Mouse (Mus musculus) liver, embryonic 14.5 days (tissue): ENCODE results near the gene Nme7. TPM values are rescaled to one million over a fixed set of nuclear protein-coding genes. Genes with fewer than 3 reads are reported as not detected.
A peak's percentile ranks its signal among the peaks of the same experiment; 100 is the strongest.

Experiments
- ATAC-seq: fragments of 200-750 bp; cut with Nextera tagmentation; 2 replicates; pipeline ENCODE4 v1.8.0; 2017; ENCODE audit warnings: moderate number of reproducible peaks, mild to moderate bottlenecking, moderate library complexity; ENCODE audit not compliant: insufficient read depth
- DNase-seq, 3 experiments: peaks; one replicate each; pipeline ENCODE4 v3.0.0-alpha.2; 2012 to 2013; ENCODE audit warnings: low read depth in 3 of 3, low spot score in 3 of 3
- H3K27ac ChIP-seq: fragments of 300-500 bp; sonication (generic); 2 replicates; pipeline ENCODE4 v1.5.1; 2014; ENCODE audit warnings: moderate library complexity, mild to moderate bottlenecking, control low read depth, inconsistent platforms
- H3K27me3 ChIP-seq: fragments of 300-500 bp; sonication (generic); 2 replicates; pipeline ENCODE4 v1.6.1; 2014; ENCODE audit warnings: mild to moderate bottlenecking, low read length, moderate library complexity; ENCODE audit not compliant: control insufficient read depth, insufficient read depth
- H3K36me3 ChIP-seq: fragments of 300-500 bp; sonication (generic); replicated peaks from 2 replicates; pipeline ENCODE4 v1.6.1; 2014; ENCODE audit warnings: low read depth; ENCODE audit not compliant: control insufficient read depth, insufficient read depth
- H3K4me1 ChIP-seq, 2 experiments: fragments of 200-500 bp in 1 of 2; fragments of 300-500 bp in 1 of 2; sonication (generic) in 1 of 2; replicated peaks; 2 replicates each; pipeline ENCODE4 v1.6.1; 2012 to 2014; ENCODE audit warnings: antibody characterized with exemption in 1 of 2, inconsistent platforms in 1 of 2, low read length in 1 of 2; ENCODE audit not compliant: control insufficient read depth in 2 of 2, insufficient read depth in 2 of 2
- H3K4me2 ChIP-seq: fragments of 300-500 bp; sonication (generic); 2 replicates; pipeline ENCODE4 v1.6.1; 2014; ENCODE audit warnings: low read depth, mild to moderate bottlenecking, control low read depth, moderate library complexity
- H3K4me3 ChIP-seq, 2 experiments: fragments of 200-500 bp in 1 of 2; fragments of 300-500 bp in 1 of 2; sonication (generic) in 1 of 2; 2 replicates each; pipeline ENCODE4 v1.5.1; 2012 to 2014; ENCODE audit warnings: low read depth in 2 of 2, low read length in 2 of 2, mild to moderate bottlenecking in 2 of 2, control low read depth in 1 of 2, inconsistent platforms in 1 of 2, moderate library complexity in 1 of 2; ENCODE audit not compliant: insufficient read depth in 1 of 2
- H3K9ac ChIP-seq: fragments of 300-500 bp; sonication (generic); replicated peaks from 2 replicates; pipeline ENCODE4 v1.6.1; 2014; ENCODE audit warnings: mild to moderate bottlenecking, control low read depth, moderate library complexity
- H3K9me3 ChIP-seq: fragments of 300-500 bp; sonication (generic); 2 replicates; pipeline ENCODE4 v1.6.1; 2016; ENCODE audit warnings: low read length, mixed read lengths; ENCODE audit not compliant: control insufficient read depth
- CTCF ChIP-seq: IDR thresholded peaks from 2 replicates; pipeline ENCODE4 v1.5.1; 2016; ENCODE audit warnings: antibody characterized with exemption, low read depth, control low read depth
- EP300 ChIP-seq: IDR thresholded peaks from 2 replicates; pipeline ENCODE4 v1.6.1; 2016; ENCODE audit warnings: antibody characterized with exemption, low read depth
- WGBS: fragments of 180-500 bp; shearing (Covaris S2); extraction: QIAGEN DNeasy Blood & Tissue Kit; methylation state at CpG from one replicate; pipeline ENCODE4 v1.1.7; 2014; ENCODE audit not compliant: insufficient replicate concordance; 5-methylcytosine and 5-hydroxymethylcytosine counted together
- polyA plus RNA-seq, 2 experiments: library from polyadenylated mRNA; depleted of rRNA in 1 of 2; stranded (reverse) in 1 of 2; unstranded in 1 of 2; fragments of >200 nt; fragmentation: Nextera tagmentation in 1 of 2; extraction: Ambion mirVana in 1 of 2; gene quantifications; 2 replicates each; pipeline versions ENCODE4 v1.2.1 to v1.2.3; 2012 to 2014

The Nme7 gene
- polyA plus RNA-seq, 2 experiments, result 6.4 to 13.0 TPM

DNA sequence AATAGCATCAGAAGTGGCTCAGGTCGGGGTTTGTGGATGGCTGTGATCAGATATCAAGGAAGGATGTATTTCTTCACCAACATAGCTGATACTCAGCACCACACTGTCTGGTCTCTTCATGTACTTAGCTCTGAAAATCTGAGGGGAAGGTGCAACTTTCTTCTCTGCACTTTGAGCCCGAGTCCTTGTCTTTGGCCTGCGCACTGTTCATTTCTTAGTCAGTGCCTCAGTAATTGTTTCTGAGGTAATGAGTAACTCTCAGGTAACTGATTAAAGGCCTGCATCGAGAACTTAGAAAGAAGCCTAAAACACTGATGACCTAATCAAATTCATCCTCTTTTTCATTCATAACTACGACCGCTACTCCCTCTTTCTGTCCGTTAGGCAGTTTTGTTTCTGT, 107.4 kb downstream of the Nme7 start:
- 73% methylated on average over 7 of the region's 7 CpGs for WGBS
- Histone ChIP-seq H3K4me2 (no peak overlapping the region), H3K9me3 (no peaks in the 10 kb centered on the region), H3K4me3 (no peak overlapping the region), H3K9ac (no peak overlapping the region), H3K36me3 (no peaks in the 10 kb centered on the region), H3K4me1 (peaks cover 0 to 9% of the 10 kb centered on the region in 2 experiments; a peak in 2 of 4 replicates), H3K27me3 (no peaks in the 10 kb centered on the region), H3K27ac (no peak overlapping the region)
- no peak for DNase-seq
- TF ChIP-seq EP300 (no peak), CTCF (no peak)
- ATAC-seq, result no peak

DNA sequence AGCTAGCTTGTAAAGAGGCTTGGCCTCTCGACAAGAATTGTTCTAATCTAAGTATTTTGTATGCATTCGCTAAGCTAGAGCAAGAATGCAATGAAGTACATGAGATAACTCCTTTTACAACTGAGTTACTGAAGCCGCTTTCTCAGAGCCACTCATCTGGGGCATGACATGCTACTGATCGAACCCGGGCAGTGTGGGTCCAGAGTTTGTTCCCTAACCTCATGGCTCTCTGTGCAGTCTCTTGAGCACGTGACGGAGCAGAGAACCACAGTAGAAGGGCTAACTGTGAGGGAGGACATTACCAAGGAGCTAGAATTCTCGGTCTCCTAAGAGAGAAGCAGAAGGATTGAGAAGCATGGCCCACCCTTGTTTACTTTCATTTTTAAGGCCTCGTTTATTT, 109.0 kb downstream of the Nme7 start:
- no peak for ATAC-seq
- H3K9ac ChIP-seq, result no peak overlapping the region
- H3K27ac ChIP-seq, result no peak overlapping the region
- no peaks in the 10 kb centered on the region for H3K9me3 ChIP-seq
- H3K36me3 ChIP-seq, result no peaks in the 10 kb centered on the region
- H3K27me3 ChIP-seq, result no peaks in the 10 kb centered on the region
- no peak overlapping the region for H3K4me3 ChIP-seq
- no peak for DNase-seq
- WGBS, result 66% methylated on average over 9 of the region's 9 CpGs
- H3K4me1 ChIP-seq, result peaks cover 0 to 13% of the 10 kb centered on the region in 2 experiments; a peak in 2 of 4 replicates
- H3K4me2 ChIP-seq, result no peak overlapping the region
- TF ChIP-seq EP300 (no peak), CTCF (no peak)

DNA sequence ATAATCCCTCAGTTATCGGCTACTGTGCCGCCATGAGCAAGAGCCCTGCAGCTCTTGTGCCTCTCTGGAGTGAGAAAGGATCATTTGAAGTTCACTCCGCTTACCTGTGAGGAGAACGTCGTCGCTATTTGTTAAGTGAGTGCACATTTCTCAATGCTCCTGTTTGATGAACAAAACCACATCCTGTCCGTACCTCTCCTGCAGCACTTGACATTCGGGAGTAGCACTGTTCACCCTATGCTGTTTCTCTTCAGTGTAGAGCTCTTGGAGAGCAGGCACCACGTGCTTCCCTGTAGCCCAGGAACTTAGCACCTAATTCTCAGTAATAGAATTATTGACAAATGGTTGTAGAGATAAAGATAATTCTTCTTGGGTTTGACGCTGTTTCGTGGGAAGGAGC, 109.7 kb downstream of the Nme7 start:
- DNase-seq, result no peak

DNA sequence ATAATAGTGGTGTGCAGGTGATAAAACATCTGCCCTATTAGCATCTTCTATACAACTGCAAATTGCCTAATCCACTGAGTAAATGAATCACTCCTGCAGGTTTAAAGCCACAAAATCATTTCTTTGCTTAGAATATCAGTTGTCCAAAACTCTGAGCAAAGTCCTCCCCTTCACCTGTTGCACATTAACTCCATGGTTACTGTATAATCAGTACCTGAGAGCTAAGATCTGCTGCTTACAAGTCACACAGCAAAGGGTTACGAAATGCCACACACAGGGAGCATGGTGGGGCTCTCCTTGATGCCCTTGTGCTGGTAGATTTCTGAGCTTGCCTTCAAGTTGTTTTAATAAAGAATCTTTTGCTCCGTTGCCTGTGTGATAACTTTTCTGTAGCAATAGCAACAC, 111.4 kb downstream of the Nme7 start:
- Histone ChIP-seq H3K27me3 (no peaks in the 10 kb centered on the region), H3K4me3 (no peak overlapping the region), H3K4me2 (no peak overlapping the region), H3K9me3 (no peaks in the 10 kb centered on the region), H3K36me3 (no peaks in the 10 kb centered on the region), H3K4me1 (peaks cover 0 to 13% of the 10 kb centered on the region in 2 experiments; a peak in 2 of 4 replicates), H3K27ac (no peak overlapping the region), H3K9ac (no peak overlapping the region)
- 59% methylated on average over 2 of the region's 2 CpGs for WGBS
- peak; percentile 70 for ATAC-seq
- peak; percentile 24 to 37 (median 32) for DNase-seq
- TF ChIP-seq CTCF (no peak), EP300 (no peak)

More for the DNA sequence above, 109.7 kb downstream of the Nme7 start:
- Histone ChIP-seq H3K4me2 (no peak overlapping the region), H3K27ac (no peak overlapping the region), H3K27me3 (no peaks in the 10 kb centered on the region), H3K4me3 (no peak overlapping the region), H3K9ac (no peak overlapping the region), H3K9me3 (no peaks in the 10 kb centered on the region), H3K36me3 (no peaks in the 10 kb centered on the region), H3K4me1 (peaks cover 0 to 11% of the 10 kb centered on the region in 2 experiments; a peak in 2 of 4 replicates)
- TF ChIP-seq EP300 (no peak), CTCF (no peak)
- WGBS, result 63% methylated on average over 11 of the region's 11 CpGs
- ATAC-seq, result no peak

DNA sequence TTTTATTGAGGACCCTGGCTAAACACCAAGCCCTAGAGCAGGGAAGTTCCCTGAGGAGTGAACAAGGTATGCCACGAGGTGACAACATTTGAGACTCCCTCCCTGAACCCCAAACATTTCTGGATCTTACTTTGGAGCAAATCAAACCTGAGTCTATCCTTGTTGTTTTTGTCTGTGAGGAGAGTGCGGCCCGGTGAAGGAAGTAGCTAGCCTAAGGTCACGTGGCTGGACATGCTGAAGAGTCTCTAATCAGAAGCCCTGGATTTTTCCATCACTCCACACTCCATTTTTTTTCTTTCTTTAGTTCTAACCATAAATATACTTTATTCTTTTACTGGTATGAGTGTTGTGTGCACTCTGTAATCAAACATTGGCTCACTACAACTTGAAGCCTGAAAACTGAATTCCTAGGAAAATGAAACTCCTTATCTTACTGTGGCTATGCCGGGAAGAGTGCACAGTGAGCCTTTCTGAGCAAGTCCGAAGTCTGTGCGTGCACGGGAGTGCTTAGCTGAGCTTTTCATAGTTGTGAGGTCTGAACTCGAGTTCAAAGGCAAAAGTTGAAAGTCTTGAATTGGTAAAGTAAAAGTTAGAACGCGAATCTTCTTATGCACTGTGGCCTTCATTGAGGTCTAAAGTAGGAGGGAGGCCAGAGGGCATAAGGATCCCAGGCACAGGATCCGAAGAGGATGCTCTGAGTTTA, 112.9 kb downstream of the Nme7 start:
- H3K27ac ChIP-seq, result no peak overlapping the region
- 68% methylated on average over 12 of the region's 12 CpGs for WGBS
- peaks cover 0 to 15% of the 10 kb centered on the region in 2 experiments; a peak in 2 of 4 replicates for H3K4me1 ChIP-seq
- ATAC-seq (no peak), DNase-seq (no peak)
- H3K9ac ChIP-seq, result no peak overlapping the region
- H3K4me2 ChIP-seq, result no peak overlapping the region
- no peaks in the 10 kb centered on the region for H3K9me3 ChIP-seq
- TF ChIP-seq EP300 (no peak), CTCF (no peak)
- no peak overlapping the region for H3K4me3 ChIP-seq
- H3K36me3 ChIP-seq, result no peaks in the 10 kb centered on the region
- H3K27me3 ChIP-seq, result no peaks in the 10 kb centered on the region
